Mouse (Mus musculus) limb, embryonic 10.5 days (tissue): Measurements from ENCODE around the gene Sema3a. TPM values are rescaled to one million over a fixed set of nuclear protein-coding genes. Genes with fewer than 3 reads are reported as not detected.

Source experiments
- DNase-seq: peaks from one replicate; pipeline ENCODE4 v3.0.0-alpha.2; 2017; ENCODE audit warnings: low spot score
- H3K27ac ChIP-seq: fragments of 300-500 bp; sonication (generic); 2 replicates; pipeline ENCODE4 v1.5.1; 2016; ENCODE audit warnings: mild to moderate bottlenecking
- H3K27me3 ChIP-seq: fragments of 300-500 bp; sonication (generic); 2 replicates; pipeline ENCODE4 v1.6.1; 2016; ENCODE audit warnings: low read depth, mild to moderate bottlenecking; ENCODE audit not compliant: poor library complexity, severe bottlenecking
- H3K36me3 ChIP-seq: fragments of 300-500 bp; sonication (generic); 2 replicates; pipeline ENCODE4 v1.6.1; 2016; ENCODE audit warnings: mild to moderate bottlenecking, moderate library complexity
- H3K4me1 ChIP-seq: fragments of 300-500 bp; sonication (generic); 2 replicates; pipeline ENCODE4 v1.6.1; 2016
- H3K4me3 ChIP-seq: fragments of 300-500 bp; sonication (generic); 2 replicates; pipeline ENCODE4 v1.5.1; 2016; ENCODE audit warnings: mild to moderate bottlenecking, moderate library complexity
- H3K9me3 ChIP-seq: fragments of 300-500 bp; sonication (generic); replicated peaks from 2 replicates; pipeline ENCODE4 v1.6.1; 2016; ENCODE audit warnings: mild to moderate bottlenecking
- WGBS: fragments of 180-500 bp; shearing (Covaris S2); methylation state at CpG from one replicate; pipeline ENCODE4 v1.1.7; 2016; 5-methylcytosine and 5-hydroxymethylcytosine counted together
- polyA plus RNA-seq: library from polyadenylated mRNA; unstranded; fragments of >200 nt; fragmentation: Nextera tagmentation; extraction: Ambion mirVana; gene quantifications from 2 replicates; pipeline ENCODE4 v1.2.1, GENCODE M21; 2016

Sema3a gene
- polyA plus RNA-seq, 1 experiment from 2014 or later = 52.1 TPM

DNA sequence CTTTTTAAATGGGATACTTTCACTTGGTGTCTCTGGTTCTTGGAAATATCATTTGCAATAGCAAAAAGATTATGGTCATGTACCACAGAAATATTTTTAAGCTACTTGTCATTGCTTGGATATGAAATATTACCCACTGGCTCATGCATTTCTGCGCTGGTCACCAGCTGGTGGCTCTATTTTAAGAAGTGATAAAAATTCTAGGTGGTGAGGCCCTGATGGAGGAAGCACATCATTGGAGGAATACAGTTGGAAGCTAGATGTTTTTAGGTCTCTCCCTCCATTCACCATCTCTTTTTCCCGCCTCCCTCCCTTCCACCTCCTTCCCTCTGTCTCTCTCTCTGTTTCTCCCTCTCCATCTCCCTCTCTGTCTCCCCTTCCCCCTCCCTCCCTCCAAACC lies 57.0 kb downstream of the Sema3a start:
- DNase-seq = no peak
- no peaks in the 10 kb centered on the region for H3K27me3 ChIP-seq
- no peaks in the 10 kb centered on the region for H3K4me1 ChIP-seq
- no peak overlapping the region for H3K4me3 ChIP-seq
- H3K36me3 ChIP-seq = no peaks in the 10 kb centered on the region
- no peaks in the 10 kb centered on the region for H3K9me3 ChIP-seq
- WGBS = 90% methylated on average over 2 of the region's 2 CpGs
- no peak overlapping the region for H3K27ac ChIP-seq

DNA sequence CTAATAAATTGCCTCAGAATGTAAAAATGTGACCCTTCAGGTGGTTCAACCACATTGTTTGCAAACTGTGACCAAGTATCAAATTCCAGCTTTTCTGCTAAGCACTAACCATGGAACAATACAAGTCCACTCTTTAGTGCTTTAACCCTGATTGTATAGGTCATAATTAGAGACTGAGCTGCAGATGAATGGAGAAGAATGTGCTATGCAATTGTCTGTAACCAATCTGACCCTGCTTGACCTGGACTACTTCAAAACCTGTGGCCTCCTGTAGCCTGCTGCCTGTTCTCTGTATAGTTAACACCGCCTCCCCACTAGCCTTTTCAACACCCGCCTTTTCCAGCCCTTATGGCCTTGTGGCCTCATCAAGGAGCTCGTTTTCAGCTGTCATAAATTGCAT lies 72.7 kb downstream of the Sema3a start:
- 5% methylated on average over 3 of the region's 3 CpGs for WGBS
- no peaks in the 10 kb centered on the region for H3K27me3 ChIP-seq
- DNase-seq = peak; percentile 45

DNA sequence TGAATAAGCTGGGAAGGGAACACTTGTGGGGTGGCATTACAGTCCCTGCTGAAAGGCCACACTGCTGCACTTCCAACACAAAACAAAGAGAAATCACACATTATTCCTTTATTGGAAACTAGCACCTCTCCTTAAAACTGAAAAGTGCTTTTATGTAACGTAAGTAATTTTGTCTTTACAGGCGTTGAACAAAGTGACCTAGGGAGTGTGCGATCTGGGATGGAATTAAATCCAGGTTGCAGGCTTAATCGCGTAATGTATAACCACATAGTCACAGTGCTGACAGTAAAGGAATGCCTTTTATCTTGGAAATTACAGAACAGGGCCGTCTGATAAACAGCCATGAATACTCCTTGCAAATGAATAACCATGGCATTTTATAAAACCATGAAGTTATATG lies 74.5 kb downstream of the Sema3a start:
- H3K27ac ChIP-seq = no peak overlapping the region
- H3K27me3 ChIP-seq = no peaks in the 10 kb centered on the region
- H3K4me1 ChIP-seq = peaks cover 31% of the 10 kb centered on the region
- no peaks in the 10 kb centered on the region for H3K36me3 ChIP-seq
- DNase-seq = no peak
- no peak overlapping the region for H3K4me3 ChIP-seq
- no peaks in the 10 kb centered on the region for H3K9me3 ChIP-seq
- 36% methylated on average over 6 of the region's 6 CpGs for WGBS

More for the DNA sequence above, 72.7 kb downstream of the Sema3a start:
- Histone ChIP-seq H3K36me3 (no peaks in the 10 kb centered on the region), H3K27ac (no peak overlapping the region), H3K9me3 (no peaks in the 10 kb centered on the region), H3K4me1 (peaks cover 33% of the 10 kb centered on the region), H3K4me3 (no peak overlapping the region)

DNA sequence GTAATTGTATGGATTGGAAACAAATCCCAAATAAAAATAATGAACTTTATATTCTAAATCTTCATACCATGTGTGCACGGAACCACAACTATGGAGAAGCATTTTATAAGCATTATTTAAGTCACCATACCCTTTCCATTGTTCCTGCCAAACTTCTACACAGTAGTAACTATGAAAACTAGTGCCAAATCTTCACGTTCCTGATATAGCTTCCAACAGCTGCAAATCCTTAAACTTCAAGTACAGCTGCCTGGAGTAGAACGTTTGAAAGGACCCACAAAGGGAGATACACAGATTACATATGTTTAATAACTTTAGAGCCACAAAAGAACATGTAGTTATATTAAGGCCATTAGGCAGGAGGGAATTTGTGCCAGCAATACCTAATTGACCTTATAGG lies 130.1 kb downstream of the Sema3a start:
- WGBS = 81% methylated on average over 3 of the region's 3 CpGs
- Histone ChIP-seq H3K4me3 (no peak overlapping the region), H3K27ac (no peak overlapping the region), H3K4me1 (no peaks in the 10 kb centered on the region), H3K9me3 (no peaks in the 10 kb centered on the region), H3K27me3 (no peaks in the 10 kb centered on the region), H3K36me3 (no peaks in the 10 kb centered on the region)
- no peak for DNase-seq

DNA sequence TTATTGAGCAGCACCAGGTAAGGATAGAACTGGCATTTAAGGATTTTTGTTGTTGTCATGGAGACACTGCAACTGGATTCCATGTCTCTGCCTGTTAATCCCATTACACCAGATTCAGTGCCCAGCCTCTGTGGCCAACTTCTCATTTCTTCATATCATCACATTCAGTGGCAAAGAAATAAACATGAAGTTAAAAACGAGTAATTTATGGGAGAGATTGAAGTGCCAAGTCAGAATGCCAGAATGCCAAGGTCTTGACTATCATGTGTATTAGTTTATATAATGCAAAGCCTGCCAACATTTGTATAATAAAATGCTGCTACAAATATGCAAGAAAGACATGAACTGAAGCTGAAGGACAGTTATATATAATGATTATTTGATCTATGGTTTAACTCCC lies 131.1 kb downstream of the Sema3a start:
- Histone ChIP-seq H3K4me1 (no peaks in the 10 kb centered on the region), H3K9me3 (no peaks in the 10 kb centered on the region), H3K36me3 (no peaks in the 10 kb centered on the region), H3K27ac (no peak overlapping the region), H3K4me3 (no peak overlapping the region), H3K27me3 (no peaks in the 10 kb centered on the region)
- no peak for DNase-seq
- 81% methylated on average over 1 of the region's 1 CpGs for WGBS

DNA sequence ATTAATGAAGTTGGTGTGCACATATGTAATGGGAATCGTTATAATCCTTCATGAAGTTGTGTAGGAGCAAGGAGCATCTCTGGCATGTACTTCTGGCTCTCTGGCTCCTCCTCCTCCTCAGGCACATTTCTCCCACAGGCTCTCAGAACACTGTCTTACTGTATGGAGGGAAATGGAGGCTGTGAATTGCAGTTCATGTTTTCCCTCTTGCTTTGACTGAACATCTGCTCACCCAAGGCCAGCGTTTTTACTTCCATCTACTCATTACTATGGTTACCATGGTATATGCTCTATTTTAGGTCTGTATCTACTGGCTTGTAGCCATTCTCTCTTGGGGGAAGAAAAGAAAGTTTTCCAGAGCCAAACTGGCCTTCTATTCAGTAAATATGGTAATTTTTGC lies 137.9 kb downstream of the Sema3a start:
- Histone ChIP-seq H3K27me3 (no peaks in the 10 kb centered on the region), H3K4me3 (no peak overlapping the region), H3K36me3 (no peaks in the 10 kb centered on the region), H3K9me3 (no peaks in the 10 kb centered on the region), H3K27ac (no peak overlapping the region), H3K4me1 (no peaks in the 10 kb centered on the region)
- no peak for DNase-seq
- WGBS = 84% methylated on average over 2 of the region's 2 CpGs

DNA sequence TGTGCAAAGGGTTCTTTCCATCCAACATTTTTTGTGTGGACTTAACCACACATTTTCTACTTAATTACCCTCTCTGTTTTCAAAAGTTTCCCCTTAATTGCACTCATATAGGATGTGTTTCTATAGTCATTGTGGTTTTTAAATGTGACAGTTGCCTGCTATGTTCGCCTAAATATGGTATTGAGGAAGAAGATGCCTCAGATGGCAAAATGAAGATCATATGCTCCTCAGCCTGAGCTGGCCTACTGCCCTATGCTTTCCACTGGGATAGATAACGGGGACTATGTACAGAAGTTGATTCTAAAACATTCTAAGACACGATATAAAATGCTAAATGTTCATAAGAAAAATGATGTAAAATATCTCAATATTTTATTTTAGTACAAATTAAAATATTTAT lies 138.3 kb downstream of the Sema3a start:
- Histone ChIP-seq H3K4me3 (no peak overlapping the region), H3K36me3 (no peaks in the 10 kb centered on the region), H3K4me1 (no peaks in the 10 kb centered on the region), H3K9me3 (no peaks in the 10 kb centered on the region), H3K27ac (no peak overlapping the region), H3K27me3 (no peaks in the 10 kb centered on the region)
- 91% methylated on average over 3 of the region's 3 CpGs for WGBS
- no peak for DNase-seq

DNA sequence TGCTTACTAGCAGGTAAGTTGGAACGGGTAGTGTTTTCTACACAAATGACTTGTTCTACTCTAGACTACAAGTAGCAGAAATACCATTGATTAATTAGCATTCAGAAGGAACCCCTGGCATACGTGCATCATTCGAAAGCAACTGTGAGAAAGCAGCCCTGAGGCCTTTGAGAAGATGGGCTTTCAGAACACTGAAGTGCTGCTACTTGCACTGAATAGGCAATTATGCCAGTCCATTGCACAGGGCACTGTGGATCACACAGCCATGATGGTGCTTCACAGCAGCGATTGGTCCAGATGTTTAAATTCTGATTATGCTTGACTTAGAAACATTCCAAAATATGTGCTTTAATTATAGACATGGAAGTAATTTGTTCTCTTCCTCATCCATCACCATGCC lies 187.5 kb downstream of the Sema3a start:
- Histone ChIP-seq H3K36me3 (no peaks in the 10 kb centered on the region), H3K4me3 (no peak overlapping the region), H3K27ac (no peak overlapping the region), H3K4me1 (0 out of 2 replicates have a peak, but pooled peaks cover 5% of the 10 kb centered on the region), H3K9me3 (no peaks in the 10 kb centered on the region), H3K27me3 (no peaks in the 10 kb centered on the region)
- 77% methylated on average over 4 of the region's 4 CpGs for WGBS
- no peak for DNase-seq

DNA sequence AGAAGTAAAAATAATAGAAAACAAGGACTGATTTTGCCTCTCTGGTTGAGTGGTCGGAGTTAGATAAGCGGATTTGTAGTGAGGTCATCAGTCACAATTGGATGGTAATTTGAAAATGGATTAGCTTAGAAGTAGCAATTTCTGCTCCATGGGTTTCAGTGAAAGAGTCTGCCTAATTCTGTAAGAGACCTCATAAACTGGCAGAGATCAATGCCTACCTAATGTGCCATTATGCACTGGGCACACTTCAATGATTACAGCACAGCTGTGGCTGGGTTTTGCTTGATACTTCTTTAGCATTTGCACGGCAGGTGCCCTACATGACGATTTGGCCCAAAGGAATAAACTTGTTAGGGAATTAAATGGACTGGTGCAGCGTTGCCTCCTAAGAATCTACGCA lies 188.8 kb downstream of the Sema3a start:
- Histone ChIP-seq H3K27me3 (no peaks in the 10 kb centered on the region), H3K4me1 (peaks cover 12% of the 10 kb centered on the region), H3K27ac (no peak overlapping the region), H3K9me3 (no peaks in the 10 kb centered on the region), H3K36me3 (no peaks in the 10 kb centered on the region), H3K4me3 (no peak overlapping the region)
- no peak for DNase-seq
- WGBS = 64% methylated on average over 6 of the region's 6 CpGs

DNA sequence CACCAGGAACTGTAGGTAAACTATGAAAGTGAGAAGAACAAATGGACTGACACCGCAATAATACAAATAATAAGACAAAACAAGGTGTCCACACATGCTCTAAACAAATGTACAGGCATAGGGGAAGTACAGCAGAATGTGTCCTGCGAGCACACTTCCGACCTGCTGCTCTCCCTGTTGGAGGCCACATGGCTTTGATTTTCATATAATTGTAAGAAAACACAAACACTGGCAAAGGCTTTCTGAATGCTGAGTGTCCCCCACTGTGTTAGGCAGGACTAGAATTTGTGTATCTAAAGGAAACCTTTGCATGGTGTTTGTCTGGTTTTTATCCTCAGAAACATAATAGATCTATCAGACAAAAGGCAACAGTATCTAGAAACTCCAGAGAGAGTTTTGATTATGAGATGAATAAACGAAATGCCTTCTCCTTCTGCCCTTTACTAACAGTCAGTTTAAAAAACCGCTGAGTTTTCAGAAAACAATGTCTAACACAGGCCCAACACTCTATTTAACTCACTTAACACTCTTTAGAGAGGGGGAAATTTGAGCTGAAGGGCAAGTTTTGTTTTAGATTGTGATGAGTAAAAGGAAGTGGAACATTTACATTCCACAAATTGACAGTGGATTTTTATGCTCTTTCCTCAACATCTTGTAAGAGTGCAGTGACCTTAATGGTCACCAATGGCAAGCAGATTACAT lies 193.7 kb downstream of the Sema3a start:
- DNase-seq = no peak
- no peaks in the 10 kb centered on the region for H3K27me3 ChIP-seq

DNA sequence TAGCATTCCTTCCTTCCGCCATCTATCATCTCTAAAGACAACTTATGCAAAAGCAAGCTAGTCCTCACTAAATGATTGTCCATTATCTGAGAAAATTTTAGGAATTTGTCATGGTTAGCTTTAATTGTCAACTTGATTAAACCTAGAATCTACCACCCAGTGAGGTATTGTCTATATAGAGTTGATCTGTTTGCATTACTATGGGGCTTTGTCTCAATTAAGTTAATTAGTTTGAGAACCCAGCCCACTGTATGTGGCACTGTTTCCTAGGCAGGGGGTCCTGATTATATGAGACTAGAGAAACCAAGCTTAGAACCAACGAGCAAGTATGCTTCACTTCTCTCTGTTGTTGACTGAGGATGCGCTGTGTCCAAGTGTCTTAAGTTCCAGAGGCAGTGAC lies 194.9 kb downstream of the Sema3a start:
- Histone ChIP-seq H3K4me1 (peaks cover 24% of the 10 kb centered on the region), H3K27ac (no peak overlapping the region), H3K4me3 (no peak overlapping the region), H3K27me3 (no peaks in the 10 kb centered on the region), H3K9me3 (no peaks in the 10 kb centered on the region), H3K36me3 (no peaks in the 10 kb centered on the region)
- DNase-seq = no peak
- 83% methylated on average over 3 of the region's 3 CpGs for WGBS

More for the DNA sequence above, 193.7 kb downstream of the Sema3a start:
- Histone ChIP-seq H3K9me3 (no peaks in the 10 kb centered on the region), H3K36me3 (no peaks in the 10 kb centered on the region), H3K27ac (peak overlapping the region; percentile 2; the same call in 1 of the 2 replicates), H3K4me1 (peaks cover 24% of the 10 kb centered on the region), H3K4me3 (no peak overlapping the region)
- 50% methylated on average over 5 of the region's 5 CpGs for WGBS

DNA sequence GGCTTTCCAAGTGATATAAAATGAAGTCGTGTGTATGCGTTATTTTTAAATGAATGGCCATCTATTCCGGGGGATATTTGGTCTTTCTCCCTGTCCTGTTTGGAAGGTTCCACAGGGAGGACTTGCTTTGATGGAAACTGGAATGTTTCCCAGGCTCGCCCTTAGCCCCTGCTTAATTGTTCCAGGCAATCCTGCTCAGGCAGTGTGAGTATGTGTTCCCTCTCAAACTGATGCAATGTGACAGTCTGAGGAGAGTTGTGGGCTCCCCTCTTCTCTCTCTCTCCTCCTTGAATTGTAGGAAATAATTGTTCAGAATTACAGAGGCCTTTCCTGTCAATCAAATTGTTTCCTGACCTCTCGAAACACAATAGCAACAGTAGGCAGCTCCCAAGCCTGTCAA lies 202.1 kb downstream of the Sema3a start:
- H3K4me1 ChIP-seq = peaks cover 14% of the 10 kb centered on the region
- whole genome bisulfite sequencing = 73% methylated on average over 5 of the region's 5 CpGs
- H3K9me3 ChIP-seq = no peaks in the 10 kb centered on the region

DNA sequence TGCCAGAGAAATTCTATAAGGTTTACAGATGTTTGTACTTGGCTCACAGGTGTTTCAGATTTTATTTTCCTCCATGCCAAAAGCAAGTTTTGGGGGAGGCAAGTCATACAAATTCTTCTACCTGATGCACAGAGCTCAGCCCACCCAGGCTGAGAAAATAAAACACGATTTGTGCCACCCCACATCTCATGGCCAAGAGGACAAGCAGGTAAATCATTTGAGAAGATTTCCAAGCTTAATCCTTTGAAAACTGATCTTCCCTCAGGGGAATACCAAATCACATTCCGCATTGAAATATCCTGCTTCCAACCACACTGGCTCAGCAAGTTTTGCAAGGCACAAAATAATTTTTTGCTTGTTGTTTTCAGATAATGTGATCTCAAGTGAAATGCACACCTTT lies 206.2 kb downstream of the Sema3a start:
- Histone ChIP-seq H3K4me1 (peaks cover 24% of the 10 kb centered on the region), H3K4me3 (no peak overlapping the region), H3K36me3 (no peaks in the 10 kb centered on the region), H3K27ac (no peak overlapping the region), H3K27me3 (no peaks in the 10 kb centered on the region), H3K9me3 (no peaks in the 10 kb centered on the region)
- 43% methylated on average over 2 of the region's 2 CpGs for WGBS
- no peak for DNase-seq

More for the DNA sequence above, 202.1 kb downstream of the Sema3a start:
- no peaks in the 10 kb centered on the region for H3K36me3 ChIP-seq
- no peak for DNase-seq
- H3K27ac ChIP-seq = no peak overlapping the region
- H3K4me3 ChIP-seq = no peak overlapping the region
- H3K27me3 ChIP-seq = no peaks in the 10 kb centered on the region

DNA sequence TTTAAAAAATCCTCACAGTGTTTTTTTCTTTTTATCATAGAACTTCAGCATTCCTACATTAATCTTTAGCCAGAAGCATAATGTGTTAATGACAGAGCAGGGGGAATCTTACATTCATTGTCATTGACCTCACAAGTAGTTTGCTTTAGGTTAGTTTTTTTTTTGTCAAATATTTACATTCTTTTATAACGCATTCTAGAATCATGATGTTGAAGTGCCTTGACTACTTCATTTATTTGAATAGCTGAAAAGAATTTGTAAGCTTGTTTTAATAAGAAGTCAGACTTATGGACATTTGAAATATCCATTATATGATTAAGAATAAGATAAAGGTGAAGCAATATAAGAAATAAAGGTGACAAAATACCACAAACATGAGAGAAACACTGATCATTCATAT lies 212.5 kb downstream of the Sema3a start:
- no peak overlapping the region for H3K4me3 ChIP-seq
- no peak for DNase-seq
- H3K36me3 ChIP-seq = no peaks in the 10 kb centered on the region
- no peaks in the 10 kb centered on the region for H3K27me3 ChIP-seq
- H3K27ac ChIP-seq = no peak overlapping the region
- 96% methylated on average over 1 of the region's 1 CpGs for WGBS
- peaks cover 7% of the 10 kb centered on the region; the same call in 1 of the 2 replicates for H3K4me1 ChIP-seq
- no peaks in the 10 kb centered on the region for H3K9me3 ChIP-seq
